Mouse (Mus musculus) small intestine, adult 2 months (tissue): ENCODE results near the gene Coa4. TPM values are rescaled to one million over a fixed set of nuclear protein-coding genes. Genes with fewer than 3 reads are reported as not detected.
A peak's percentile ranks its signal among the peaks of the same experiment; 100 is the strongest.

ENCODE experiments used
- H3K27ac ChIP-seq: fragments of 200-500 bp; 2 replicates; pipeline ENCODE4 v1.5.1; 2012; ENCODE audit warnings: low read depth, low read length, control low read depth, inconsistent platforms; ENCODE audit not compliant: insufficient read depth
- H3K27me3 ChIP-seq: fragments of 200-500 bp; 2 replicates; pipeline ENCODE4 v1.6.1; 2012; ENCODE audit warnings: mild to moderate bottlenecking, moderate library complexity, low read length, inconsistent platforms; ENCODE audit not compliant: control insufficient read depth, insufficient read depth
- H3K36me3 ChIP-seq: fragments of 200-500 bp; 2 replicates; pipeline ENCODE4 v1.6.1; 2012; ENCODE audit warnings: mild to moderate bottlenecking, low read length, control low read depth, inconsistent platforms; ENCODE audit not compliant: control insufficient read depth, insufficient read depth
- H3K4me1 ChIP-seq: fragments of 200-500 bp; 2 replicates; pipeline ENCODE4 v1.6.1; 2012; ENCODE audit warnings: low read length, inconsistent platforms, mixed read lengths; ENCODE audit not compliant: control insufficient read depth, insufficient read depth, insufficient read length
- H3K4me3 ChIP-seq: fragments of 200-500 bp; 2 replicates; pipeline ENCODE4 v1.5.1; 2012; ENCODE audit warnings: low read depth, mild to moderate bottlenecking, control low read depth, inconsistent platforms, low read length, moderate library complexity
- CTCF ChIP-seq: fragments of 200-500 bp; IDR thresholded peaks from 2 replicates; pipeline ENCODE4 v1.5.1; 2012; ENCODE audit warnings: low read depth, mild to moderate bottlenecking, control low read depth, inconsistent platforms, low read length, moderate library complexity, mixed read lengths; ENCODE audit not compliant: insufficient replicate concordance, insufficient read length; ENCODE audit errors: extremely low read depth
- POLR2A ChIP-seq: fragments of 200-500 bp; IDR thresholded peaks from 2 replicates; pipeline ENCODE4 v1.6.1; 2012; ENCODE audit warnings: low read depth, mild to moderate bottlenecking, control low read depth, inconsistent platforms, low read length, moderate library complexity
- WGBS: fragments of 180-500 bp; shearing (Covaris S2); methylation state at CpG from one replicate; pipeline ENCODE4 v1.1.7; 2018; 5-methylcytosine and 5-hydroxymethylcytosine counted together
- polyA plus RNA-seq: library from polyadenylated mRNA; depleted of rRNA; stranded (reverse); fragments of >200 nt; gene quantifications from 2 replicates; pipeline ENCODE4 v1.2.3, GENCODE M21; 2012; rRNA removed

Gene Coa4
- 9.4 and 14.8 TPM in 2 replicates for polyA plus RNA-seq

DNA sequence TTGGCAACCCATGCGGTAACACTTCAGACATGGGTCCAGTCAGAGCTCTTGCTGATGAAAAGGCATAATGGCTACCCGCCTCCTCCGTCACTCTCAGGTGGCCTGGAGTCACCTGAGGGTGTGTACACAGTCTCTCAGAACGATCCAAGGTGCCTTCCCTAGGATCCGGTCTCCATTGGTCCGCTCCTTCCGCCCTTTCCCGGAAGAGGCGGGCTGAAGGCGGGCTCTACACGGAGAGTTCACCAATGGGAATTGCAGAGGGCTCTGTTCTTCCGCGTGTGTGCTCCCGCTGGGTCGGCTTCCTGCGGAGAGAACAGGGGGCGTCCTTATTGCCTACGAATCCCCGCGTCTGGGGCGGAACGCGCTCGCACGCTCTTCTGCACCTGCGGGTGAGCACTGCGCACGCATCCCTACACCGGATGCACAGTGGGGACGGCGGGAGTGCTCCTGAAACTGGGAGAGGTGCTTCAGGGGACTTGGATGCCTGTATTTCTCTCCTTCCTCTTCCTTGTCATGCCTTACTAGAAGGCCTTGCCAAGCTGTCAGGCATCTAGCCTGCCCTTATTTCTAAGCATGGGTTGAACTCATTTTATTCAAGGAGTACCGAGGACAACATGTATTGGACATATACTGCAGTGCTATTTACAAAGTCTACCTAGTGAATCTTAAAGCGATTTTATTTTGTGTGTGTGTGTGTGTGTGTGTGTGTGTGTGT lies at the start of gene Coa4:
Coa4 (plus strand) TSS at position 268 of the 715 bp plus-strand sequence.
- WGBS = under 1% methylated on average over 33 of the region's 33 CpGs
- TF ChIP-seq CTCF (no peak), POLR2A (peak; percentile 79)
- H3K27ac ChIP-seq = peak within 1 kb of the TSS; percentile 94
- peak within 1 kb of the TSS; percentile 98 for H3K4me3 ChIP-seq
- H3K36me3 ChIP-seq = peaks cover 12% of the 10 kb centered on the region
- peaks cover 3% of the 10 kb centered on the region; the same call in 1 of the 2 replicates for H3K4me1 ChIP-seq
- H3K27me3 ChIP-seq = no peaks in the 10 kb centered on the region

- no peaks in the 10 kb centered on the region for H3K36me3 ChIP-seq
- TF ChIP-seq CTCF (no peak), POLR2A (no peak)
- 66% methylated on average over 2 of the region's 2 CpGs for WGBS
Measured at GRCm38 (mm10) chr7:100487301-100487700, 49.6 kb upstream of the Coa4 start.

GRCm38 (mm10) chr7:100488474-100489048 lies 48.3 kb upstream of the Coa4 start:
- TF ChIP-seq CTCF = no peak
- no peak for TF ChIP-seq POLR2A
- WGBS = 57% methylated on average over 10 of the region's 10 CpGs
- Histone ChIP-seq H3K27me3 (no peaks in the 10 kb centered on the region), H3K4me3 (no peak overlapping the region), H3K4me1 (no peaks in the 10 kb centered on the region), H3K36me3 (no peaks in the 10 kb centered on the region), H3K27ac (no peak overlapping the region)

More at GRCm38 (mm10) chr7:100487301-100487700, 49.6 kb upstream of the Coa4 start:
- no peak overlapping the region for H3K4me3 ChIP-seq
- no peaks in the 10 kb centered on the region for H3K4me1 ChIP-seq
- no peak overlapping the region for H3K27ac ChIP-seq
- no peaks in the 10 kb centered on the region for H3K27me3 ChIP-seq

DNA sequence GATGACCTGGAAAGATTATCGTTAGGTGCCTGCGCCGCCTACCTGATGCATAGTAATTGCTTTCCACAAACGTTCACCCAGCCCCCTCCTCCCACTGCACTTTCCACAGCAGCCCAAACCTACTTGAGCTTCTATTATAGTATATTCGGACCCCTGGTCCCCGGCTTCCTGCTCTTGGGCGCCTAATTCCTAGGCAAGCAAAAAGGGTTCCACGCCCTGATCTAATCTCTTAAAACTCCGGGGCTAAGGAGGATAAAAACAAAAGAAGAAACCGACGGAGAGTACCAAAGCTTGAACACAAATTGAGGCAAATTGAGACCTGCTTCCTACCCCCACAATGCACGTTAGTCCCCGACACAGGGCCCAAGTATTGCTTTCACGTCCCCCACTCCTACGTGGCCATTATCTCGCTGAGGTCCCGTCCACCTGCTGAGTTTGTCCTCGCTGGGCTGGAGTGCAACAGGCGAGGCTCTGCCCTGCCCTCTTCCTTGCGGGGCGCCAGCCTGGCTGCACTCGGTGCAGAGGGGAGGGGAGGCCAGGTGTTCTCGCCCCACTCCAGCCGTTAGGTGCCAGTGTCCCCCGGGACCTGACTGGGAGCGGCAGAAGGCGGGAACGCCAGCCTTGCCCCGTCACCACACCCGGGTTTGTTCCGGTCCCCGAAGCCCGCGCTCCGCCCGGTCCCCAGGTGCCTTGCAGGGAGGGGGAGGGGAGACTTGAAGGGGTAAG lies 44.3 kb upstream of the Coa4 start:
- H3K4me3 ChIP-seq = peak overlapping the region; percentile 72
- H3K27ac ChIP-seq = peak overlapping the region; percentile 81
- H3K4me1 ChIP-seq = peaks cover 16% of the 10 kb centered on the region
- WGBS = 4% methylated on average over 36 of the region's 36 CpGs
- H3K27me3 ChIP-seq = no peaks in the 10 kb centered on the region
- TF ChIP-seq CTCF (peak; percentile 21; the same call in 1 of the 2 replicates), POLR2A (no peak)
- peaks cover 23% of the 10 kb centered on the region for H3K36me3 ChIP-seq

DNA sequence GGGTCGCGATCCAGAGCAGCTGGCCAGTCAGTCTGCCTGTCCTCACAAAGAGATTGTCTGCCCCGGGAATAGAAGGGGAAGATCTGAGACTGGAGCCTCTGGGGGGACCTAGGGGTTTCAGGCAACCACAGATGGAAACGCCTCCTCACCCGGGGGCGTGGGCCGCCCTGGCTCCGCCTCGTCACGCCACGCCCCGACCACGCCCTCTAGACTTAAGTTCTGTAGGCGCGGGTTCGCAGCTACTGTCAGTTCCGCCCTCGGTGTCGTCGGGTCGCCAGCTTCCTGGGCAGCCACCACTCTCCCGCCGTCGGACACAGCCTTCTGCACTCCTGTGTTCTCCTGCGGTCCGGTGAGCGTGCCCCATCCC lies 43.8 kb upstream of the Coa4 start, which contains the start of gene Ucp2:
Ucp2 (plus strand) TSS at position 221 of the 367 bp plus-strand sequence.
- peak within 1 kb of the TSS; percentile 72 for H3K4me3 ChIP-seq
- no peaks in the 10 kb centered on the region for H3K27me3 ChIP-seq
- H3K36me3 ChIP-seq = peaks cover 28% of the 10 kb centered on the region
- H3K4me1 ChIP-seq = peaks cover 16% of the 10 kb centered on the region
- peak within 1 kb of the TSS; percentile 92 for H3K27ac ChIP-seq
- TF ChIP-seq POLR2A (peak; percentile 99), CTCF (no peak)
- under 1% methylated on average over 27 of the region's 27 CpGs for WGBS

DNA sequence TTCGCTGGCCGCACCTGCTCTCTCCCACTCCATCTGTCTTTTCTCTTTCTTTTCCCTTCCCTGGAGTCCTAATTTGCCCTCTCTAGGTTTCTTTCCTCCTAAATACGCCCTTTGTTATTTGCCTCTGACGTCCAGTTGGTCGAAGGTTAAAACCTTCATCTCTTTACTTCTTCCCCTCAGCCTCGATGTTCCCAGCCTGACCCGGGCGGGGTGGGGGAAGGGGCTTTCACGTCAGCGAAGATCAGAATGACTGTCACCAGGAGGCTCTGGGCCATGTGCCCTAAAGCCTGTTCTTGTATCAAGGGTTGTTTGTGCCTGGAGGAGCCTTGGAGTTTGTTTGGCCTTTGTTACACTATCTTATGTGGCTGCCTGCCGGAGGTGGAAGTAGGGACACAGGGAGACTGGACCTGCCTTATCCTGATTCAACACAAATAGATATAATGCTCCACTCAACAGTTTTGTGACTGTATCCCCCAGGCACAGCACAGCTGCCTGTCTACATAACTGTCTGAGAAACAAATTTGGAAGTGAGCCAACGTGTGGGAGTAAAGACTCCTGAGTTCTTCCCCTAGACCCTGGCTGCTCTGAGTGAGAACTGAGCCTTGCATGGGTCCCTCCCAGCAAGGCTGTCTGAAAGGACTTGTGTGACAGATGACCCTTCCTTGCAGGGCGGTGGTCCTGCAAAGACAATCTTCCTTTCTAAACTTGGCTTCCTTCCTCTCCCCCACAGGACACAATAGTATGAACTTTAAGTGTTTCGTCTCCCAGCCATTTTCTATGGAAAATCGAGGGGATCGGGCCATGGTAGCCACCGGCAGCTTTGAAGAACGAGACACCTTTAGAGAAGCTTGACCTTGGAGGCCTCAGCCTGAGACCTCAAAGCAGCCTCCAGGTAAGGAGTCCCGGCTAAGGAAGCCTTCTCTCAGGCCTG lies 43.1 kb upstream of the Coa4 start:
- 6% methylated on average over 19 of the region's 19 CpGs for WGBS

More for the DNA sequence above, 43.1 kb upstream of the Coa4 start:
- H3K27ac ChIP-seq = peak overlapping the region; percentile 92
- H3K4me3 ChIP-seq = peak overlapping the region; percentile 72
- TF ChIP-seq CTCF (no peak), POLR2A (no peak)
- peaks cover 35% of the 10 kb centered on the region for H3K36me3 ChIP-seq
- H3K27me3 ChIP-seq = no peaks in the 10 kb centered on the region
- H3K4me1 ChIP-seq = peaks cover 16% of the 10 kb centered on the region
